Mouse (Mus musculus) monocyte, adult 5-6 weeks (primary cell): ENCODE results near the gene Utf1. TPM values are rescaled to one million over a fixed set of nuclear protein-coding genes. Genes with fewer than 3 reads are reported as not detected.

Source experiments
- ATAC-seq: fragments of 153-309, 156-312 bp; replicated peaks from 2 replicates; pipeline ENCODE4 v1.8.0; 2017; ENCODE audit warnings: mild to moderate bottlenecking; ENCODE audit not compliant: low TSS enrichment, insufficient number of reproducible peaks, severe bottlenecking, poor library complexity, low FRiP score
- total RNA-seq: library from RNA; stranded (forward); fragments of 200-1000, 200-491, 200-594 nt; gene quantifications from 3 replicates; pipeline ENCODE4 v1.2.3, GENCODE M21; 2017

Utf1 gene
- total RNA-seq, 1 experiment from 2014 or later = not detected

GRCm38 (mm10) chr7:139930732-139931131 lies 12.9 kb upstream of the Utf1 start:
- peak; percentile 55; the same call in 1 of the 2 replicates for ATAC-seq

DNA sequence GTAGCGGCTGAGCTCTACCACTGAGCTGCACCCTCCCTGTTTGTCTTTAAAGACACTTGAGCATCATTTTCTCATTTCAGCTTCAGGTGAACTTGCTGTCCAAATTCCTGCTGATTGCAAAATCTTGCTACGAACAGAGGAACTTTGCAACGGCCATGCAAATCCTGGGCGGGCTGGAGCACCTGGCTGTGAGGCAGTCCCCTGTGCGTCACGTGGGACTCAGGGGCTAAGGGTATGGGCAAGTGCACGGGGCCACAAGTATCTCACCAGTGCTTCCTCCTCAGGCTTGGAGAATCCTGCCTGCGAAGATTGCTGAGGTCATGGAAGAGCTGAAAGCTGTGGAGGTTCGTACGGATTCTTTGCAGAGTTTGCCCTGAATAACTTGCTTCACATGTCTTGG lies 6.9 kb upstream of the Utf1 start:
- no peak for ATAC-seq

DNA sequence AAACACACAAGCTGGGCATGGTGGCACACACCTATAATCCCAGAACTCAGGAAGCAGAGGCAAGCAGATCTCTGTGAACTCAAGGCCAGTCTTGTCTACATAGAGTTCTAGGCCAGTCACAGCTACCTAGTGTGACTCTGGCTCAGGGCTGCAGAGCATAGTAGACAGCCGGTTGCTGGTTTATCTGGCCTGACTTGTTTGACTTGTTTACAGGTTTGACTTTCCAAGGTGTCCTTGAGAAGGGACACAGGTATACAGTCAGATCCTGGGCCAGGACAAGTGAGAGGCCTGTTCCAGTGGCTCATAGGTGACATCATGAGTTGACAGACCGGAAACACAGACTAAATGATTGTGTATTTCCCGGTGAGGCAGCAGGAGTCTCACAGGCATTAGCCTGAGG lies 6.5 kb upstream of the Utf1 start:
- no peak for ATAC-seq

GRCm38 (mm10) chr7:139937810-139938209 lies 5.8 kb upstream of the Utf1 start:
- no peak for ATAC-seq

DNA sequence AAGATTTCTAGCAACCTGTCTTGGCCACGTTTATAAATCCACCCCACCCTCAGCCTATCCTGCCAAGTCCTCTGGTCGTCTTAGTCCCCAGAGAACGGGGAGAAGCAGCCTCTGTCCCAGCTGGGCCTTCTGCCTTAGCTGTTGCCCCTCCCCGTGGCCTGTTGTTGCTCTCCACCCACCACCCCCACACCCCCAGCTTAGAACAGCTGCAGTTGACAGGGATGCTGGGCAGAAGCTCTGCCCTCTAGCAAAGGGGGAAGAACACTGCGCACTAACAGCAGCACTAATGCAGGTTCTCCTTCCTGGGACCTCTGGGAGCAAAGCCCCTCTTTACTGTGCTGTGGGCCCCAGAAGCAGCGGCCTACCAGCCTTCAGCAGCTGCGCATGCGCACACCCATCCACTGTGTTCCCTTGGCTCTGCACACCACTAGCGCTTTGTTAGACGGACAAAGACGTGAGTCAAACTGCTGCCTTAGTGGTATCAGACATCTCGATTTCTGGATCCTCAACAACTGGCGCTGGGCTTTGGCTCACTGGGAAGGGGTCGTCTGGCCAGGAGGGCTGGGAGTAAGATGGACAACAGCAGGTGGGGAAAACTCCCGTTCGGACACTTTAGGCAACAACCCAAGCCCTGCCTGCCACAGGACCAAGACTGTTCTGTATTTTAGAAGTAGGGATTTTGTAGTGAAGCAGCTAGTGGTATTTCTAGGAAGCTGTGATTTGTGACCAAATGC lies 2.9 kb upstream of the Utf1 start:
- no peak for ATAC-seq

DNA sequence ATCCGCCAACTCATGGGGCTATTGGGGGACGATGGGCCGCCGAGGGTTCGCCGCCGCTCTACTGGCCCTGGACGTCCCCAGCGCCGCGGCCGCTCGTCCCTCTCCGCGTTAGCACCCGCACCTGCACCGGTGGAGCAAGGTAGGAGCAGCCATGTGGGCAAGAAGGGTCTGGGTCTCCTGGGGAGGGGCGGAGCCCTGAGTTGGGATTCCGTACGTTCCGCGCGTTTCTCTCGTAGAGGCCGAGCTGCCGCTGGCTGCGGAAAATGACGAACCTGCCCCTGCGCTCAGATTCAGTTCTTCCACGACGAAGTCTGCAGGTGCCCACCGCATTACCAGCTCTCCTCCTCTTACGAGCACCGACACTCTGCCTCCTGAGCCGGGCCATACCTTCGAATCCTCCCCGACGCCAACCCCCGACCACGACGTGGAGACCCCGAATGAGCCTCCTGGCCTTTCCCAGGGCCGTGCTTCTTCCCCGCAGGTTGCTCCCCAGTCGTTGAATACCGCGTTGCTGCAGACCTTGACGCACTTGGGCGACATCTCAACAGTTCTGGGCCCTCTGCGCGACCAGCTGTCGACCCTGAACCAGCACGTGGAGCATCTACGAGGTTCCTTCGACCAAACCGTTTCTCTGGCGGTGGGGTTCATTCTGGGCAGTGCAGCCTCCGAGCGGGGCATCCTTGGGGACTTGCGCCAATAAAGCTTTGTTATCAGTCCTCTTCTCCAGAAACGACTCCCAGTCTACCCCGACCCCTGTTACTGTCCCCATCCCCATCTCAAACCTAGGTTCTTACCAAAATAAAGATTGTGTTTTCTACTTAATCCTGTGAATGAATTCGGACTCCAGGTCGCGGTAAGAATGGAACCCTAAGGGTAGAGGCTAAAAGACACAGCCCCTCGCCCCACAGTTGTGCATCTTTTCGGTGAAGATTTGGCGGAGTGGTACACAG lies 977 bp downstream of the Utf1 start:
- no peak for ATAC-seq

DNA sequence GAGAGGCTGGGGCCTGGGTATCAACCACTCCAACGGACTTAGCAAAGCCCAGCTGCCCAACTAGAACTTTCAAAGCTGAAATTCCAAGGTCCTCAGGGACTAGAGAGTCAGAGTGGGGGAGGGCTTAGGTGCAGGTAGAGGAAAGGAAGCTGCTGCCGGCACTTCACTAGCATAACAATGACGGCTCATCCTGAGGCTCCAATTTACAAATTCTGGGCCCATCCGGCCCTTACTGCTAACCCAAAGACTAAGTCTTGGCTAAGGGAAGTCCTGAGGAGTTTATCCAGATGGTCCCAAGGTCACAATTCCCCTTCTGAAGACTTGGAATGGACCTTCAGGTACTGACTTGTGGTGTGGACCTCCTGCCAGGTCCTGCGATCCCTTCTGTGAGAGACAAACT lies 1.9 kb downstream of the Utf1 start:
- ATAC-seq = no peak

- no peak for ATAC-seq
These were observed 2.4 kb downstream of the Utf1 start for GRCm38 (mm10) chr7:139946032-139946431.

- peak; percentile 59 for ATAC-seq
These were observed 6.3 kb downstream of the Utf1 start for GRCm38 (mm10) chr7:139949893-139950282.

- ATAC-seq = peak; percentile 33; the same call in 1 of the 2 replicates
These were observed 6.8 kb downstream of the Utf1 start for GRCm38 (mm10) chr7:139950283-139950971.

DNA sequence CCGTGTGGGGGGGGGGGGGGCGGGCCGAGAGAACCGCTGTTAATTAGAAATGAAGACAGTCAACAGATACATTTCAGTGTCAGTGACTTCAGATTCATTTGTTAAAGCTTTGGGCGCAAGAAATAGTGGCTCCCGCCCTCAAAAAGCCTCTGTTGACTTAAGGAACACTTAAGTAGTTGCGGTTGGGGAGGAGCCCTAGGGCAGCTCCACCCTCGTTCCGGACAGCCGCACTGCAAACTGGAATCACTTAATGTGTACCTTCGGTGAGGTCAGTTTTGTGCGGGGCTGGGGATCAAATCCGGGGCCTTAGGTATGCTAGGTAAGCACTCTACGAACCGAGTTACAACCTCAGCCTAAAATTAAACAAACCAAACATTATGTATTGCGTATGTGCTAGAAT lies 7.5 kb downstream of the Utf1 start:
- 0 out of 2 replicates have a peak, but pooled peaks have one; percentile 40 for ATAC-seq

- ATAC-seq = no peak
These were observed 8.5 kb downstream of the Utf1 start for GRCm38 (mm10) chr7:139951991-139952633.

DNA sequence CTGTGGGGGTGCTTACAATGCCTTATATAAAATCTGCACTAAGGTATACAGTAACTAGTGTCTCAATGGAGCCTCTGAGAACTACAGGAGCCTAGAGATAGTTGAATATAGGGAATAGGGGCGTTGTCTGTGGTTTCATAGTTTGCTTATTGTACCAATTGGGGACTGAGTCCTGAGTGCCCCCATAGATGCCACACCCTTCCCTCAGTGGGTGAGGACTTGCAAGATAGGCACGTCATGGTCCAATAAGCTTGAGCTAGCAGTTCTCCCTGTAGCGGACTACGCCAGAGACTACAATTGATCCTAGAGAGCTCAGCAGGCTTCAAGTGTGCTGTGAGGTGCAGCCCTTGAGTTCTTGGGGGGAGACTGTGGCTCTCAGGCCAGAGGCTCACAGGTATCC lies 11.9 kb downstream of the Utf1 start:
- ATAC-seq = no peak

DNA sequence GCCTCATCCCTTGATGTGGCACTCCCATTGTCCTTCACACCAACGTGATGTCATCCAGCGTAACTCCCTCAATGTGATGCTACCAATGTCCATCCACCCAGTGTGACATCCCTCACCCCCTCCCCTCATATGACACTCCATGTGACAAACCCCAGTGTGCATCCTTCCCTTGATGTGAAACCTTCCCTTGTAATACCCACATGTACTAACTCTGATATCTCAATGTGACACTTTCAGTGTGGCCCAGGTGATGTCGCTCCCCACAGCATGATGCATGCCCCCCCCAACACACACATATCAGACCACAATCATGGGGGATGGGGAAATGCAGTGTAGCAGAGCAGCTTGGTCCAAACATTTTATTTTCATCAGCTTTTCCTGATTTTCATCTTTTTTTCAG lies 13.1 kb downstream of the Utf1 start:
- ATAC-seq = no peak

GRCm38 (mm10) chr7:139957437-139957836 lies 13.8 kb downstream of the Utf1 start:
- no peak for ATAC-seq

DNA sequence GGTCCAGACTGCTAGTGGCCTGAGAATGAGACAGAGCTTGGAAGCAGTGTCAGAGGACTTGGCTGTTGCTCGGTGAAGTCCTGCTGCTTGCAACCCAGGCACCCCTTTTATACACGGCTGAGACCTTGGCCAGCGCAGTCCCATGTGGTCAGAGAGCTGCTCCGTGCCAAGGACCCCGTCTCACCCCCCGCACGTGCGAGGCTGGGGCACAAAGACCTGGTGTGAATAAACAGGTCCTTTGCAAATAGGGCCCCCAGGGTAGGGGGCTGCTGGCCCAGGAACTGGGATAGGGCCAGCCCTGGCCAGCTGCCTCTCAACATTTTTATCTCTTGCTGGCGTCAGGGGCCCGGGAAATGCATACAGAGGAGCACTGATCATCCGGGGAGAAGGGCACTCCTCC lies 14.4 kb downstream of the Utf1 start:
- ATAC-seq = no peak

GRCm38 (mm10) chr7:139961141-139961540 lies 17.6 kb downstream of the Utf1 start:
- ATAC-seq = no peak

- no peak for ATAC-seq
These were observed 20.2 kb downstream of the Utf1 start for GRCm38 (mm10) chr7:139963814-139964213.

GRCm38 (mm10) chr7:139967175-139967574 lies 23.6 kb downstream of the Utf1 start:
- no peak for ATAC-seq
